Mouse (Mus musculus): ENCODE measurements around the gene Golm1.

DNA sequence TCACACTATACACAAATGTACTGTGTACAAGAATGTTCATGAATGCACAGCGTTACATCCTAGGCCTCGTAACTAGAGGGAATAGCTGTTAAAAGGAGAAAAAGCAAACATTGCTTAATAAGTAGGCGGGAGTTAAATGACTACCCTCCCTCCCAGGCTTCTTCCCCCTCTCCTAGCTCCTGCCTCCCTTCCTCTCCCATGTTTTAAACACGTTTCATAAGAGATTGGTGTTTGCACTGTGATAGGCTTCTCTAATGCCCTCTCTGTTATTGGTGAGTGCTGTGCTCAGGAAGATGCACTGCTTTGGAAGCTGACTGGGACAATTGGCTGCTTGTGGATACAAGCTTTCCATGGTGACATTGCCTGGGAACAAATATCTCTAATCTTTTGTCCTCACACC is 60.1 kb downstream of the Golm1 start:
- no peak for TF ChIP-seq EP300 (IDR thresholded peaks at IDR 0.05; ENCODE audit: insufficient read depth, low read depth, low read length)
- no peak for TF ChIP-seq POLR2A (IDR thresholded peaks at IDR 0.05; ENCODE audit: insufficient read depth, low read length)
- no peak for TF ChIP-seq CTCF (IDR thresholded peaks at IDR 0.05; ENCODE audit: low read depth, low read length)

Measured in ES-Bruce4 (cell line).